Mouse (Mus musculus) spleen, postnatal 14 days (tissue): Measurements from ENCODE around the gene Apba3.

Experiments used
- DNase-seq, 2 experiments: peaks; one replicate each; pipeline ENCODE4 v3.0.0; 2021 to 2022; ENCODE audit warnings: low spot score in 2 of 2

Apba3 gene

DNA sequence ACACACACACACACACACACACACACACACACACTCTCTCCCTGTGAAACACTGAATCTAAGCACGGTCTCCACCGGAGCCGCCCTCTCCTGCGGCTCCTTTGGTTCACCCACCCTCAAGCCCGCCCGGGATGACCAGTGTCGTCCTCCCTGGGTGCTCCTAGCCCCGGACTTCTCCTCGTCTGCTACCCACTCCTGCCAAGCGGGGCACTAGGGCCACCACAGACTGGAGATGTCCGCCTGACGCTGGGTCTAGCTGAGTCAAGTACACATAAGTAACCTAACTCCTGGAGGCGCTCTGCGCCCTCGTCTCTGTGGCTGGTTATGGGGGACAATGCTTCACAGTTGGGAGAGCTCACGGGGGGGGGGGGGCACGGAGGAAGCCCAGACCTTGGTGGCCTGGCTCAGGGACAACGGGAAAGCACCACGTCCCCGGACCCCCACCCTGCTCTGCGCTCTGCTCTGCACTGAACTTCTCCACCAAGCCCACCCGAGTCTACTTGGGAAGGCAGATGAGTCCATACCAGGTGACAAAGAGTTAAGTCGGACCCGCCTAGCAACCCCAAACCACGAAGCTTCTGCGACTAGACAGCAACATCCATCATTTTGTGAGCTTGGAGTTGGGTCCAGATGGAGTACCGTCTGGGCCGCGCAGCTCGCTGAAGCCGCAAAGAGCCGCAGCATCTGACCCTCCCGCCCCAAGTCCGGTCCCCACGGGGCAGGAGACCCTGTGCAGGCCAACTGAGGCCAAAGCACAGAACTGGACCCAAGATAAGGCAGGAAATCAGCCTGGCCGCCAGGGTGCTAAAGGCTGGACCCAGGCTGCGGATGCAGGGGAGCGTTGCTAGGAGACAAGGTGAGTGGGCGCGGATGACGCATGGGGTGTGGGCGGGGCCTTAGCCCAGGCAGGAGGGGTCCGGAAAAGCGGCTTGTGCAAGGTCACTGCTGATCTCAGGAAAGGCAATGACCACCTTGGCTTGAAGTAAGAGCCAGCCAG is 14.0 kb upstream of the Apba3 start, which contains the start of gene Matk:
Matk (plus strand) TSS at position 512 of the 996 bp plus-strand sequence.
- DNase-seq, result no peak

DNA sequence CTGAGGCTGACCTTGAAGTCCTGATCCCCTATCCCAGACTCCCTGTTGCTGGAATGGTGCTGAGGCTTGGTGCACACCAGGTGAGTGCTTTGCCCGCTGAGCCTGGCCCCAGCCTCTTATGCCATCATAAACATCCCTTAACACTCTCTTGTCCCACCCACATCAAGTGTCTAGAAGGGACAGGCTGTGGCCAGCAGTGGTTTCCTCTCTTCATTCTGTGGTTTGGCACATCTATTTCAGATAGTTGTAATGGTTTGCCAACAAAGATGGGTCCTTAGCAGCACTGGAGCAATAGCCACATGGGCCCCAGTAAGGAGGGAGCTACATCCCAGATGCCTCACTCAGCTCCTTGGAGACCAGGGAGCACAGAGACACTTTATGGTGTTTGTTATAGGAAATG is 11.9 kb upstream of the Apba3 start:
- no peak for DNase-seq

GRCm38 (mm10) chr10:81257158-81258039 is 9.4 kb upstream of the Apba3 start:
- peak in 1 of 2 experiments; percentile 41 for DNase-seq

GRCm38 (mm10) chr10:81259225-81259884 is 7.4 kb upstream of the Apba3 start:
- DNase-seq, result no peak

GRCm38 (mm10) chr10:81261025-81261424 is 5.7 kb upstream of the Apba3 start:
- DNase-seq, result no peak

GRCm38 (mm10) chr10:81265540-81265939 is 1.2 kb upstream of the Apba3 start:
- no peak for DNase-seq

DNA sequence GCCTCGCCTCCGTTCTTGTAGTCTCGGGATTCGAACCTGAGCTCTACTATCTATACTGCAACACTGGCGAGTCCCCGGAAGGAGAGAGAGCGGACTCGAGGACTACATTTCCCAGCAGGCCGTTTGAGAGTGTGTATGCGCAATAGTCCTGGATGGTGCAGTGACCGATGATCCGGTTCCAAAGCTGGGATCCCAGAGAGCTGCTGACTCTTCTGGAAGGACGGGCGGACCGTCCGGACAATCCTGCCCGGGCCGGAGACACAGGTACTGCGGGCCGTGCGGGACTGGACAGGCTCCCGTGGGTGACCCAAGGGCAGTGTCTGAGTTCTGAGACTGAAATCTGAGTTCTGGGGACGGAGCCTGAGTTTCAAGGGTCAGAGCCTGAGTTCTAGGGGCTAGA is 1.3 kb downstream of the Apba3 start:
- DNase-seq, result peak; percentile 34 to 62

DNA sequence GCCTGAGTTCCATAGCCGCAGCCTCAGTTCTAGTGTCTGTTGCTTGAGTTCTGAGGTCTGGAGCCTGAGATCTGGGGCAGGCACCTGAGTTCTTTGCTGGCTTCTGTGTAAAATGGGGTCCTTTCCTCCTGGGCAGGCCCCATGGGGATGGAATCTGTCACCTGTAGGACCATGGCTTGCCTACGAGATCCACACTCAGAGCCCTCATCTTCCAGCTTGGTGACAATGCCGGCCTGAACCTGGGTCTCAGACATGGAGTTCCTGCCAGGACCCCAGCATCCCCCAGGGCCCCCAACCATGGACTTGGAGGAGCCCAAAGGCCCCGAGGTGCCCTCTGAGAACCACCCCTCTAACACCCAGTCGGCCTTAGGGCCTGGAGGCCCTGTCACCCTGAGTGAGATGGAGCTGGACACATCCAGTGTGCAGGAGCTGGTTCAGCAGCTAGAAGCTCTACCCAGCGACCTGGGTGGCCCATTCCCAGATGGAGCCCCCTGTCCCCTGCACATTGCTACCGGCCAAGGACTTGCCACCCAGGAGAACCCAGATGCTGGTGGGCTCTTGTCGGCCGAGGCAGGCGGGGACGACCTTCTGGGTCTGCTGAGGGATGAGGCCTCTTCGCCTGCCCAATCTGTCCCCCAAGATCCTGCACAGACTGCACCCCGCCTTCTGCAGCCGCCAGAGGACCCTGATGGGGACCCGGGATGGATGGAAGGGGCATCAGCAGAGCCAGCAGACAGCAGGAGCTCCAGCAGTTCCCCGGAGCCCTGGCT is 2.1 kb downstream of the Apba3 start:
- DNase-seq, result no peak

GRCm38 (mm10) chr10:81272356-81272755 is 5.6 kb downstream of the Apba3 start:
- DNase-seq, result no peak

- DNase-seq, result no peak
These were observed 7.1 kb downstream of the Apba3 start for GRCm38 (mm10) chr10:81273842-81274241.

DNA sequence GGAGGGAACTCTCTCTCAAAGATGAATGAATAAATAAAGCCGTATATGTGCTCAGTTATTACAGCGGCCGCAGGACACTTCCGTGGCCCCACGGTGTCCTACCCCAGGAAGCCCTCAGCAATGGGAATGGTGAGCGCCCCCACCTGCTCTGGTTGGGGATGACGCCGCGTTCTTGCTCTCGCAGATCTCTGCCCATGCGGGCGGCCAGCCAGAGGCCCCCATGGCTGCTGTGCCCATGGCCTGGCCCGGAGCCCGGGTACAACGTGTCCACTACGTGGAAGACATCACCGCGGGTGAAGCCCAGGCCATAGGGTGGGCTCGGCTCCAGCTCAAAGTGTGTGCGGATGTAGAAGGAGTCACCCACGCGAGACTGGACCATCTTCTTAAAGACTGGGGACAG is 10.9 kb downstream of the Apba3 start:
- DNase-seq, result no peak

- no peak for DNase-seq
These were observed 12.7 kb downstream of the Apba3 start for GRCm38 (mm10) chr10:81279496-81279895.

GRCm38 (mm10) chr10:81284189-81284588 is 17.4 kb downstream of the Apba3 start:
- DNase-seq, result no peak

- DNase-seq, result no peak
These were observed 18.0 kb downstream of the Apba3 start for GRCm38 (mm10) chr10:81284719-81285118.

DNA sequence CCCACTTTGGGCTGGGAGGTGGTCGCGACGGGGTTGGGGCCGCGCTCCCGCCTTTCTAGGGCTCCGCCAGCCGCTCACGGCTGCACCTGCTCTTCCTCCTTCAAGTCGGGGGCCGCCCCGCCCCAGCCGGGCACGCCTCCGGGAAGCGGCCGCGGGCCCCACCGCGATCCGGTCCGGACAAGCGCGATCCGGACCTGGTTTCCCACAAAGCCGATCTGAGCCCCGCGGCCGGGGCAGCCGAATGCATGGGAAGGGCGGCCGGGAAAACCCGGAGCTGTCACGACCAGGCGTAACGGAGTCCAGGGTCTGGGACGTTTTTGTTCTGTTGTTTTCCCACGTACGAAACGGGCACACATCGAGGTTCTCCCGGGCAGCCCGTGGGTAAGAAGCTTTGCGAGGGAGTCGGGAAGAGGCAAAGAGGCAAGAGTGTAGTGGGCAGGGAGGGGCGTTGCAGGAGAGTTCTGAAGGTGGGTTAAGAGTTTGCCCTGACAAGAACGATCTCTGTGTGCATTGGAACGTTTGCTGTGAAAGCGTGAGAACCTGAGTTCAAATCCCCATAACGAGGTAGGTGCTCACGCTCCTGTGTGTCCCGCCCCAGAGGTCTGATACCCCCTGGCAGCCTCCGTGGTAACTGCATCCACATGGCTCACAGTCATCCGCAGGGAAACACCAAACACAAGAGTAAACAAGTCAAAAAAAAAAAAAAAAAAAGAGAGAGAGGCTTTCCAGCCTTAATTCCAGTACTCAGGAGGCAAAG is 19.1 kb downstream of the Apba3 start:
- peak; percentile 83 to 90 for DNase-seq

DNA sequence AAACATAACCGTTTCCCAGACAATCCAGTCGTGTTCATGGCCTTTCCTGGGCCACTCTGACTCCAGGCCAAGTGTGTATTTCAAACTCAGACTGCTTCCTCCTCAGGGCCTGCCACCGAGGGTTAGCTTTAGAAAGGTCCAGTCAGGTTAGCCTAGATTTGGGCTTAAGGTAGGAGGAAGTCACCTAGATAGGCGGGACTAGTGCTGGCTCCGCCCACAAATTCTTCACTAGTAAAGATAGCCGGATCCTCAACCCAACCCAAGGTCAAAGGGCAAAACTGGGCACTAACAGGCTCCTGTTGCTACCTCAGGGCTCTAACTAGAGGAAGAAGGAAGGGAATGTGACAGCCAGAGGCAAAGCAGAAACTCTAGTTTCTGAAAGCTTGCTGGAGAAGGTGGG is 19.8 kb downstream of the Apba3 start:
- no peak for DNase-seq

GRCm38 (mm10) chr10:81287513-81288157 is 20.9 kb downstream of the Apba3 start:
- peak; percentile 58 to 81 for DNase-seq

DNA sequence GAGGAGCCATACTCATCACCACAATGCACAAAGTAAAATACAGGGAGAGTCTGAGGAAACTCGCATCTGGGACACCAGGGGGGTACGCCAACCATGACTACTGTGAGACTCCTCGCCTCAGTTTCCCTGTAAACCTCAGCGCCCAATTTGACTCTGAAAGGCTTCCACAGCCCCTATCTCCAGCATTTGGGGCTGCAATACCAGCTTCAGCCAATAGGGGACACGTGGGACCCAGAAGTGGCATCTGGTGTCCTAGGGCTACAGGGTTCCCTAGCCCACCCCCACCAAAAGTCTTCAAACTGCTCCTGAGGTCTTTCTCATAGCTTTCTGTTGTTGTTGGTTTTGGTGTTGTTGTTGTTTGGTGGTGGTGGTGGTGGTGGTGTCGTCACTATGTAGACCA is 21.8 kb downstream of the Apba3 start:
- DNase-seq, result peak in 1 of 2 experiments; percentile 66

DNA sequence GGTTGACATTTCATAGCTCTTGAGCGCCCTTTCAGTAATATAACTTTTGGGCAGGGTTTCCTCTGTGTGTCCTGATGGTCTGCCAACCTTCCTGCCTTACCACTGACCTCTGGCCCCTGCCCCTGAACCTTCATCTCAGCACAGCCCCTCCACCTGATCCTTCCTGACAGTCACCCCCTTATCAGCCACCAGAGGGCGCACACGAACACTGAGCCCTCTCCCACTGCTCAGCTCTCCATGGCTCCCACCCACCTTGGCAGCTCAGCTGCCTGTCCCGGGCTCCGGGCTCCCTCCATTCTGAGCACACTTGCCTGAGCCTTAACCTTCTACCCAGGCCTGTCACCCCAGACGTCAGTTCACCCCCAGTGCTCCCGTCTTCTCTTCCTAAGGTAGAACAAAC is 22.5 kb downstream of the Apba3 start:
- peak in 1 of 2 experiments; percentile 61 for DNase-seq

DNA sequence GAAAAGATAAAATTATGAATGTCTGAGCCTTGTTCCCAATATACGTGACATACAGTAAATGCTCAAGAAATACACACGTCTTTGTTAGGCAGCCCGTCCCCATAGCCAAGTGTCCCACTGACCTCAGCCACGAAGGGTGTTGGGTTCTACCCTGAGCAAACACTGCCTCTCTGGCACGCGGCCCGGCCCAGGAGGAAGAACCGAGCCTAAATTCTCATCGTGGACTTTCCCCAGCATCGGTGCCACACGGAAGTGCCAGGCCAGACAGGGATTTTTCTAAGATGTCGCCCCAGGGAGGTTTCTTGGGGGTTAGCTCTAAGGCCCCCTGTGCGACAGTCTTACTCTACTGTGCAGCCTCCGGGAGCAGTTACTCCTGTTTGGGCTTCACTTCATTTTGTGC is 23.1 kb downstream of the Apba3 start:
- no peak for DNase-seq
